Mouse (Mus musculus) heart, adult 2 months (tissue): ENCODE data around the gene Stxbp3. TPM values are rescaled to one million over a fixed set of nuclear protein-coding genes. Genes with fewer than 3 reads are reported as not detected.

Experiments used
- DNase-seq, 2 experiments: peaks; one replicate each; pipeline ENCODE4 v3.0.0; 2021
- H3K27ac ChIP-seq: fragments of 200-600 bp; 2 replicates; pipeline ENCODE4 v1.8.1; 2022
- H3K27me3 ChIP-seq: fragments of 200-500 bp; 2 replicates; pipeline ENCODE4 v1.6.1; 2012; ENCODE audit warnings: mild to moderate bottlenecking, low read length, inconsistent platforms, mixed read lengths; ENCODE audit not compliant: control insufficient read depth, insufficient read depth
- H3K36me3 ChIP-seq: fragments of 200-500 bp; 2 replicates; pipeline ENCODE4 v1.6.1; 2012; ENCODE audit warnings: low read length, inconsistent platforms; ENCODE audit not compliant: control insufficient read depth, insufficient read depth
- H3K4me1 ChIP-seq: fragments of 200-500 bp; 2 replicates; pipeline ENCODE4 v1.6.1; 2011; ENCODE audit warnings: low read length; ENCODE audit not compliant: control insufficient read depth, insufficient read depth
- H3K4me3 ChIP-seq: fragments of 200-600 bp; 2 replicates; pipeline ENCODE4 v1.8.1; 2022
- H3K79me2 ChIP-seq: fragments of 200-500 bp; replicated peaks from 2 replicates; pipeline ENCODE4 v1.6.1; 2012; ENCODE audit warnings: mild to moderate bottlenecking, inconsistent platforms, low read length, moderate library complexity, mixed read lengths; ENCODE audit not compliant: control insufficient read depth, insufficient read depth
- H3K9ac ChIP-seq: fragments of 200-500 bp; 2 replicates; pipeline ENCODE4 v1.6.1; 2012; ENCODE audit warnings: low read depth, mild to moderate bottlenecking, control low read depth, inconsistent platforms, low read length, mixed read lengths
- CTCF ChIP-seq: fragments of 200-600 bp; IDR thresholded peaks from 2 replicates; pipeline ENCODE4 v1.8.1; 2022; ENCODE audit warnings: antibody characterized with exemption, mild to moderate bottlenecking, moderate library complexity
- EP300 ChIP-seq: fragments of 200-500 bp; IDR thresholded peaks from 2 replicates; pipeline ENCODE4 v1.6.1; 2011; ENCODE audit warnings: low read depth, low read length, control low read depth; ENCODE audit not compliant: insufficient read depth
- POLR2A ChIP-seq: fragments of 200-500 bp; IDR thresholded peaks from 2 replicates; pipeline ENCODE4 v1.6.1; 2011; ENCODE audit warnings: mild to moderate bottlenecking, low read depth, low read length, control low read depth; ENCODE audit not compliant: insufficient read depth
- WGBS: fragments of 180-500 bp; shearing (Covaris S2); methylation state at CpG from one replicate; pipeline ENCODE4 v1.1.7; 2018; 5-methylcytosine and 5-hydroxymethylcytosine counted together
- intact Hi-C: fragments of 180-260 bp; cut with DNase I; formaldehyde crosslinking; loops from one replicate; pipeline ENCODE4 v1.15.1; 2025
- polyA plus RNA-seq: library from polyadenylated mRNA; depleted of rRNA; stranded (reverse); fragments of >200 nt; gene quantifications from 2 replicates; pipeline ENCODE4 v1.2.3, GENCODE M21; 2012
- total RNA-seq, 2 experiments: library from RNA; stranded (reverse); gene quantifications; 2 replicates each; pipeline ENCODE4 v1.2.3; 2021

Gene Stxbp3
- total and polyA plus RNA-seq, 3 experiments = 7.0 to 27.3 (median 25.7) TPM

DNA sequence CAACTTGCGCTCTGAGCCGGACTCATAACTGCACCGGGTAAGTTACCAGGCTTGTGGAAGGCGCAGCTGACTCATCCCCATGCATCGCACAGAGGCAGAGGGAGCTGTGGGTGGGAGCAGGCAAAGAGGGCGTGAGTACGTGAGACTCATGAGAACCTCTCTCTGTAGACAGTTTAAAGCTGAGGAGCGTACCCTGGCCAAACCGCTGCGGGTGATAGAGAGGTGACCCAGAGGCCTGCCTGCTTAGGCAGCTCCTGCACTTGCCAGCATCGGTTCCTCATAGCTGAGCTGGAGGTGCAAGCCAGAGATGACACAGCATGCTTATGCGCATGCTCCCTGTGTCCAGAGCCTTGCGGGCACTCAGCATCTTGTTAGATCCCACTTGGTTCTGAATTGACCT, 68.1 kb downstream of the Stxbp3 start:
- Histone ChIP-seq H3K27ac (no peak overlapping the region), H3K4me3 (no peak overlapping the region)

GRCm38 (mm10) chr3:108770725-108771368, 69.5 kb downstream of the Stxbp3 start:
- Histone ChIP-seq H3K4me1 (peaks cover 4% of the 10 kb centered on the region), H3K27me3 (no peaks in the 10 kb centered on the region), H3K4me3 (no peak overlapping the region), H3K36me3 (no peaks in the 10 kb centered on the region), H3K9ac (no peak overlapping the region), H3K79me2 (no peaks in the 10 kb centered on the region), H3K27ac (peak overlapping the region; percentile 52)
- peak; percentile 48 to 56 for DNase-seq
- intact Hi-C loops = loop anchor here (1.0 to 5.0 kb wide), 4 partner anchors 49 to 369 kb away; partner anchors contain the start of gene Gpsm2
- TF ChIP-seq EP300 = no peak
- TF ChIP-seq CTCF = peak; percentile 85
- WGBS = 15% methylated on average over 6 of the region's 6 CpGs

More for the DNA sequence above, 68.1 kb downstream of the Stxbp3 start:
- H3K36me3 ChIP-seq = no peaks in the 10 kb centered on the region
- no peak overlapping the region for H3K9ac ChIP-seq
- H3K79me2 ChIP-seq = no peaks in the 10 kb centered on the region
- no peaks in the 10 kb centered on the region for H3K27me3 ChIP-seq
- intact Hi-C loops = loop anchor here (5.0 kb wide), 3 partner anchors 50 to 370 kb away; partner anchors contain the start of gene Gpsm2
- H3K4me1 ChIP-seq = peaks cover 4% of the 10 kb centered on the region
- DNase-seq = peak; percentile 36 to 39
- no peak for TF ChIP-seq POLR2A
- TF ChIP-seq EP300 = no peak
- TF ChIP-seq CTCF = no peak
- WGBS = 90% methylated on average over 13 of the region's 13 CpGs

GRCm38 (mm10) chr3:108769547-108769946, 70.8 kb downstream of the Stxbp3 start:
- H3K27me3 ChIP-seq = no peaks in the 10 kb centered on the region
- H3K4me1 ChIP-seq = peaks cover 4% of the 10 kb centered on the region
- no peaks in the 10 kb centered on the region for H3K36me3 ChIP-seq
- H3K27ac ChIP-seq = no peak overlapping the region
- 65% methylated on average over 6 of the region's 6 CpGs for WGBS
- TF ChIP-seq POLR2A (no peak), EP300 (no peak), CTCF (no peak)
- intact Hi-C loops = no loop called here
- peak in 1 of 2 experiments; percentile 15 for DNase-seq
- no peak overlapping the region for H3K4me3 ChIP-seq
- no peaks in the 10 kb centered on the region for H3K79me2 ChIP-seq
- H3K9ac ChIP-seq = no peak overlapping the region

- no peaks in the 10 kb centered on the region for H3K79me2 ChIP-seq
- peak in 1 of 2 experiments; percentile 18 for DNase-seq
- no peak overlapping the region for H3K9ac ChIP-seq
- intact Hi-C loops = no loop called here
- no peaks in the 10 kb centered on the region for H3K36me3 ChIP-seq
- H3K27ac ChIP-seq = no peak overlapping the region
- peaks cover 7% of the 10 kb centered on the region for H3K4me1 ChIP-seq
- no peak for TF ChIP-seq EP300
- TF ChIP-seq POLR2A = no peak
- TF ChIP-seq CTCF = no peak
- no peak overlapping the region for H3K4me3 ChIP-seq
- WGBS = 42% methylated on average over 10 of the region's 10 CpGs
- H3K27me3 ChIP-seq = no peaks in the 10 kb centered on the region
Measured at GRCm38 (mm10) chr3:108767416-108767815, 72.9 kb downstream of the Stxbp3 start.

- Histone ChIP-seq H3K4me1 (peaks cover 9% of the 10 kb centered on the region), H3K4me3 (no peak overlapping the region), H3K36me3 (no peaks in the 10 kb centered on the region), H3K9ac (no peak overlapping the region), H3K27ac (no peak overlapping the region), H3K79me2 (no peaks in the 10 kb centered on the region), H3K27me3 (no peaks in the 10 kb centered on the region)
- TF ChIP-seq POLR2A (no peak), CTCF (no peak), EP300 (no peak)
- no peak for DNase-seq
- WGBS = 56% methylated on average over 7 of the region's 7 CpGs
- intact Hi-C loops = no loop called here
Measured at GRCm38 (mm10) chr3:108766943-108767342, 73.4 kb downstream of the Stxbp3 start.

- Histone ChIP-seq H3K79me2 (no peaks in the 10 kb centered on the region), H3K27ac (no peak overlapping the region), H3K27me3 (no peaks in the 10 kb centered on the region), H3K4me3 (no peak overlapping the region), H3K9ac (no peak overlapping the region), H3K36me3 (no peaks in the 10 kb centered on the region), H3K4me1 (peaks cover 6% of the 10 kb centered on the region)
- WGBS = 91% methylated on average over 7 of the region's 7 CpGs
- no peak for DNase-seq
- TF ChIP-seq EP300 (no peak), CTCF (no peak), POLR2A (no peak)
- intact Hi-C loops = no loop called here
Measured at GRCm38 (mm10) chr3:108765476-108765875, 74.8 kb downstream of the Stxbp3 start.
